Mouse (Mus musculus) CH12.LX (cell line): ENCODE results near the gene Tm9sf4.

Source experiments
- CHD1 ChIP-seq: IDR thresholded peaks from 2 replicates; pipeline ENCODE4 v1.6.1; 2012; ENCODE audit warnings: low read depth, low read length, improper control_type of control experiment, inconsistent platforms
- CTCF ChIP-seq, 2 experiments: IDR thresholded peaks in 1 of 2; conservative IDR thresholded peaks in 1 of 2; 2 replicates each; pipeline ENCODE4 v1.5.1; 2011 to 2012; ENCODE audit warnings: low read depth in 2 of 2, low read length in 2 of 2, improper control_type of control experiment in 1 of 2, inconsistent platforms in 1 of 2, mild to moderate bottlenecking in 1 of 2, moderate library complexity in 1 of 2
- ELF1 ChIP-seq: IDR thresholded peaks from 2 replicates; pipeline ENCODE4 v1.6.1; 2014; ENCODE audit warnings: low read depth, mild to moderate bottlenecking, inconsistent platforms, low read length, improper control_type of control experiment
- POLR2A ChIP-seq: IDR thresholded peaks from 2 replicates; pipeline ENCODE4 v1.6.1; 2011; ENCODE audit warnings: low read depth, mild to moderate bottlenecking, improper control_type of control experiment, low read length
- POLR2AphosphoS2 ChIP-seq: IDR thresholded peaks from 2 replicates; pipeline ENCODE4 v1.6.1; 2011; ENCODE audit warnings: low read depth, low read length, improper control_type of control experiment
- USF2 ChIP-seq: conservative IDR thresholded peaks from 2 replicates; pipeline ENCODE4 v1.6.1; 2011; ENCODE audit warnings: low read depth, low read length, improper control_type of control experiment

DNA sequence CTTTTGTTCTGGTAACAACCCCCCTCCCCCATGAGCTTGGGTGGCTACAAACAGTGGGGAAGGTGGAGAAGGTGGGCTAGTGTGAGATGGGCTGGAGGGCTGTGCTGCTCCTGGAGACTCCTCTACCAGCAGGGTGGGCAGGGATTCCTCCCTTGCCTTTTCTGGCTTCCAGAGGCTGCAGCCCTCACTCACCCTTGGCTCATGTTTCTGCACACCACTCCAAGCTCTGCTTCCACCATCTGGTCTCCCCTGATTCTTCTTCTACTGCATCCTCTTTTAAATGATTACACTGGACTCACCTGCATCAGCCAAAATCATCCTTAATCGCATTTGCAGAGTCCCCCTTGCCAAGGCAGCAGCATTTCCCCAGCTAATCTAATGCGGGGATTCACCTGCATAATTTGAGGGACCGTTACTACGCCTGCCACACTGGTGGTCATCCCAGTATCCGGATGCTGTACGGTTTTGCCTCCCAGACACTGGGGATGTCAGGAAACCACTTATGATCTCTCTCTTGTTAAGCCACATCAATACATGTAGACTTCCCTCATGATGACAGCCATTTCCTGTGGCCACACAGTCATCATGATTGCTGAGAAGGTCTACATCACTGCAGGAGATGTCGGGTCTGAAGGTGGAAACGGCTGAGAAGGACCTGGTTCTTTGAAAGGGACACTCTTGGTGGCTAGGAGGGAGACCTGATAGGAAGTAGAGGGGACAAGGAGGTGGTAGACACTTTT is 9.0 kb upstream of the Tm9sf4 start:
- TF ChIP-seq POLR2AphosphoS2 = no peak
- TF ChIP-seq ELF1 = no peak
- TF ChIP-seq POLR2A = no peak
- TF ChIP-seq CHD1 = no peak
- TF ChIP-seq USF2 = no peak
- TF ChIP-seq CTCF (conservative IDR thresholded peaks at IDR 0.05 in 1 of 2, IDR thresholded peaks at IDR 0.05 in 1 of 2; ENCODE audit: low read depth in 2 of 2, low read length in 2 of 2) = no peak
